Mouse (Mus musculus) T-helper 2 cell (primary cell): ENCODE results near the gene Snx19.

Source experiments
- in situ Hi-C: fragments of 300-600 bp; cut with MboI, MseI; formaldehyde crosslinking; loops from one replicate; pipeline ENCODE4 v1.15.1; 2025; ENCODE audit warnings: high pct_unique_total_duplicates

Snx19 gene

DNA sequence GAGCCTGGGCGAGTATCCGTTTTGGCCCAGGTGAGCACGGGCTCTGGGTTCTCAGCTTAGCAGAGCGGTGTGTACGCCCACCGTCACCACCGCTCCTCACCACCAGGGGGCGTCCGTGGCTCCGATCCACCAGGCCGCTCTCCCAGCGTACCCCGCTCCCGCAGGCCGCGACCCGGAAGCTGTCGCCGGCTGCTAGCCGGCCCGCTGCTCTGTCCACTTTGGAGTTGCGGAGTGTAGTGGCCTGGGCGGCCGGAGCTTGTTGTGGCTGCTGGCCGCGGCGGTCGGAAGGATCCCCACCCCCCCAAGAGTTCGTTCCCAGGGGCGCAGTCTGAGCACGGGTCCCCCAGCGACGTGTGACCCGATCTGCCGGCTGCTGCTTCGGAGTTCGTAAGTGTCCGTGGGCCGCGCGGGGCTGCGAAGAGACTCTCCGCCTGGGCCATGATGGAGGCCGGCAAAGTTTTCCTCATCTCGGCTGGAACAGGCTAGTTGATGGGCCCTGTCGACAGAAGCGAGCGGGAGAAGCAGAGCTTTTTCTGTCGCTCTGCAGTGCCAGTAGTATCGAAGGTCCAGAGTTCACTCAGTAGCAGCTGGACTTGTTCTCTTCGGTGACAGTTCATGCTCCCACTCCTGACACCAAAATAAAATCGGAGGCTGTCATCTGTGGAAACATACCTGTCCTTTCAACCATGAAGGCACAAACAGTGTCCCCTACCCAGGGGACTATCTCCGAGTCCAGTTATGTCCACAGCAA is at the start of gene Snx19:
Gene Snx19 (plus strand): TSS at position 227 of the 751 bp plus-strand sequence.
- in situ Hi-C loops = loop anchor here (25.0 kb wide), 1 partner anchor 985 kb away; no protein-coding TSS in a partner anchor

- in situ Hi-C loops = loop anchor here (25.0 kb wide), 1 partner anchor 738 kb away; no protein-coding TSS in a partner anchor
These were observed 26.1 kb upstream of the Snx19 start for GRCm38 (mm10) chr9:30400771-30401170.

DNA sequence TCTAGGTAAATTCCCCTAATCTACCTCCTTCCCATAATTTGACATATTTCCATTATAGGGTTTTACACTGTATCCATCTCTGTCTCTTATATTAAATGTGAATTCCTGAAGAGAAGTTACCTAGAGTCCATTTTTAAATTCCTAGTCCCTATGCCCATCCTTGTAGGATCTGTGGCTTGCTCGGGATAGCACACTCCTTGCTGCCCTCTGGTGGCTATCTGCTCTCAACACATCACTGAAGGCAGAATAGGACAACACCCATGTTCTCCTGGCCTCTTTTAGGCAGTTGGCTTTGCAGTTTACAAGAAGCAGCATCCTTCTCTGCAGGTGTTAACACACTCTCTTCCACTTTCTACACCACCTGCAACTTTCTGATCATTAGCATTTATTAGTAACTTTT is 4.0 kb upstream of the Snx19 start:
- in situ Hi-C loops = loop anchor here (25.0 kb wide), 1 partner anchor 761 kb away; no protein-coding TSS in a partner anchor

- in situ Hi-C loops = loop anchor here (25.0 kb wide), 1 partner anchor 987 kb away; no protein-coding TSS in a partner anchor
These were observed 1.7 kb upstream of the Snx19 start for GRCm38 (mm10) chr9:30425178-30425577.

DNA sequence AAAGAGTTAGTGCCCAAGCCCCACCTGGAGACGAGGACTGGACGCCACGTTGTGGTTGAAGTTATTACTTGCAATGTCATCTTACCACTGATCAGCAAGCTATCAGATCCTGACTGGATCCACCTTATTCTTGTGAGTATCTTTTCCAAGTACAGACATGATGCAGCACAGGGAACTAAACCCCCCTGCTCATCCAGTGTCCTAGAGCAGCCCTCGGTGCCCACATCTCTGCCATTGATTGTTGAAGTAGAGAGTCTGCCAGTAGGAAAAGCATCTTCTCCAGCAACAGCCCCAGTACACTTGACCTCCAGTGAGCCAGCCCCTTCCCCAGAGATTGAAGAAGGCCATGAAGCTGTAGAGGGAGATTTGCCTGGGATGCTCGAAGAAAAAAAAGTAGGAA is 1.3 kb downstream of the Snx19 start:
- in situ Hi-C loops = loop anchor here (25.0 kb wide), 1 partner anchor 984 kb away; no protein-coding TSS in a partner anchor

GRCm38 (mm10) chr9:30430447-30430846 is 3.5 kb downstream of the Snx19 start:
- in situ Hi-C loops = loop anchor here (25.0 kb wide), 1 partner anchor 982 kb away; no protein-coding TSS in a partner anchor

- in situ Hi-C loops = loop anchor here (25.0 kb wide), 1 partner anchor 980 kb away; no protein-coding TSS in a partner anchor
These were observed 5.0 kb downstream of the Snx19 start for GRCm38 (mm10) chr9:30431909-30432308.

GRCm38 (mm10) chr9:30433914-30434313 is 7.0 kb downstream of the Snx19 start:
- in situ Hi-C loops = loop anchor here (25.0 kb wide), 1 partner anchor 978 kb away; no protein-coding TSS in a partner anchor

DNA sequence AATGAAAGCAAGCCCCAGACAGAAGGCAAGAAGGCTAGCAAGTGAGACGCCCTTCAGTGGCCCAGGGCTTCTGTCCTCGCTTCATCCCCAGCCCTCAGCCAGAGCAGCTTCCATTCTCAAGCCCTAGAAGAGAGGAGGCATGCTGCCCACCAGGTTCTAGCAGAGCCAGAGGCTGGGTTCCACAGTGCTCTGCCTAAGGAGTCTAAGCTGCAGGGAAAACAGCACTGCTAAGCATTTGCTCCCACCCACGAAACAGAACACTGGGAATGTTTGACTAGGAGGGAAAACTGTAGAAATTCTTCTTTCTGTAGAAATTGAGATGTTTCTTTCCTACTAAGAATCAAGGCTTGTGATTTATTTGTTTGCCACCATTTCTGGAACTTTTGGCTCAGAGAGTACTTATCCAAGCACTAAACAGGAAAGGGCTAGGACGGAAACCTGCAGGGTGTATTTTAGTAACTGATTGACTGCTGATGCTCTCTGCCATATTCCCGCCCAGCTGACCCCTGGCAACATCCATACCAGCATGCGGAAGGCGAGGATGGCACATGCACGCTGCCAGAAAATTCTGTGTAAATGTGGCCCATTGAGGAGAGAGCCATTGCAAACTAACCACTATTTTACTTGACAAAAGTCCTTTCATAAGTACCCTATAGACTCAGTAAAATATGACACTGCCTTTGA is 9.1 kb downstream of the Snx19 start:
- in situ Hi-C loops = loop anchor here (25.0 kb wide), 1 partner anchor 976 kb away; no protein-coding TSS in a partner anchor

DNA sequence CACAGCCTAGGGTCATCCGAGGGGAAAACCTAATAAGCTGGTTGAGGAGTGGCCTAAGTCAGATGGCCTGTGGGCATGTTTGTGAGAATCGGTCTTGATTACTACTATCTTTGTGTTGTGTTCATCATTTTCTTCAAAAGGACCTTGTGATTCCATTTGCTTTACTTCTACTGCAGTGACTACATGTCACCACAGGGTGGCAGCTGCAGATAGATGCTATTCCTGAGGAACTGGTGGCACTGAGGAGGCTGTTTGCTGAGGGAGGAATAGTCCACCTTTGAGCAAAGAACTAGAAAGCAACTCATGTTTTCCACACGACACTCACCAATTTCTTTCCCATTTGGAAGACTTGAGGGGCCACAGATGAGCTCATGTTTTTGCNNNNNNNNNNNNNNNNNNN is 11.6 kb downstream of the Snx19 start:
- in situ Hi-C loops = loop anchor here (25.0 kb wide), 1 partner anchor 974 kb away; no protein-coding TSS in a partner anchor

DNA sequence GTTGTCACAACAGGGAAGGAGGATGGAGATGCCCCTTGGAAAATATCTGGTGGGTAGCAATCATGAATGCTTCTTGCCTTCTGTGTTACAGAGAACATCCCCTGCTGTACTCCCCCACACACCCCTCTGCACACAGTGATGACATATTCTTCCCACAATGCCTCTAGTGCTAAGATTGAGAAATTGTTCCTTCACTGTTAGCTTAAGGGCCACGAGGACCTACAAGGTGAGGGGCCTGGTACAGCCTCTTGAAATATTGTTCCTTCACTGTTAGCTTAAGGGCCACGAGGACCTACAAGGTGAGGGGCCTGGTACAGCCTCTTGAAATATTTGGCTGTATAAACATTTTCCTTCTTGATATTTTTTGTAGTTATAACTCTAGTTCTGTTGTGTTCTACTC is 14.9 kb downstream of the Snx19 start:
- in situ Hi-C loops = loop anchor here (25.0 kb wide), 1 partner anchor 971 kb away; no protein-coding TSS in a partner anchor

- in situ Hi-C loops = loop anchor here (25.0 kb wide), 1 partner anchor 967 kb away; no protein-coding TSS in a partner anchor
These were observed 18.6 kb downstream of the Snx19 start for GRCm38 (mm10) chr9:30445232-30446085.

GRCm38 (mm10) chr9:30446126-30446525 is 19.2 kb downstream of the Snx19 start:
- in situ Hi-C loops = loop anchor here (25.0 kb wide), 1 partner anchor 966 kb away; no protein-coding TSS in a partner anchor

GRCm38 (mm10) chr9:30448459-30448858 is 21.6 kb downstream of the Snx19 start:
- in situ Hi-C loops = loop anchor here (25.0 kb wide), 1 partner anchor 964 kb away; no protein-coding TSS in a partner anchor

GRCm38 (mm10) chr9:30449862-30450261 is 23.0 kb downstream of the Snx19 start:
- in situ Hi-C loops = loop anchor here (25.0 kb wide), 1 partner anchor 962 kb away; no protein-coding TSS in a partner anchor

DNA sequence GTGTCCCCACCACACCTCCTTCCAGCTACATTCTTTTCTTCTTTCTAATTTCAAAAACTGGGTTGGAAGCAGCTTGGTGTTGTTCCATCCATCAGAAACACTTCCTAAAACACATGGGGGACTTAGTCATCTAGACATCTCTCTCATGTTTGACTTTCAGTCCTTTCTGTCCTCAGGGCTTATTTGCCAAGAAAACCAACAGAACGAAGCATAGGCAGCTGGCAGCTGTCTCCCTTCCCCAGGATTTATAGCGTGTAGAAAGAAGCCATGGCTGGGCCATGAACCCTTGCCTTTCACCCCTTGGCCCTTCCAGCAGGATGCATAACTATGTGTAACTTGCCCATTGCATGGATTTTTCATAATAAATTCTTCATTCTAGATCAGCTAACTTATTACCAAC is 23.9 kb downstream of the Snx19 start:
- in situ Hi-C loops = no loop called here

DNA sequence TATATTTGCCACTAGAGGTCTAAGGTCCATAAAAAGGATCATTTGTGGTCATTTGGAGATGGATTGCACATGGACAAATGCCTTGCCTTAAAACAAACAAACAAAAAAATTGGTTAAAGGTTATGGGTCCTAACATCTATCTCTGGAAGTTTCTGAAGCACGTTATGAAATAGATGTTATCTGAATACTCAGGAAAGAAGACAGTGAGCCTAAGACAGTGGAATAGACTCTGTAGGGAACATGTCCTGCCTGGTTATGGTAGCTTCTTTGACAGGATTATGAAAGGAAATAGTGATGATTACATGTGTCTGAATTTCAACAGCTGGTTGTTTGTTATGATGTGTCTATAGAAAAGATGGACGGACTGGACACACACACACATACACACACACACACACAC is 27.6 kb downstream of the Snx19 start:
- in situ Hi-C loops = no loop called here

DNA sequence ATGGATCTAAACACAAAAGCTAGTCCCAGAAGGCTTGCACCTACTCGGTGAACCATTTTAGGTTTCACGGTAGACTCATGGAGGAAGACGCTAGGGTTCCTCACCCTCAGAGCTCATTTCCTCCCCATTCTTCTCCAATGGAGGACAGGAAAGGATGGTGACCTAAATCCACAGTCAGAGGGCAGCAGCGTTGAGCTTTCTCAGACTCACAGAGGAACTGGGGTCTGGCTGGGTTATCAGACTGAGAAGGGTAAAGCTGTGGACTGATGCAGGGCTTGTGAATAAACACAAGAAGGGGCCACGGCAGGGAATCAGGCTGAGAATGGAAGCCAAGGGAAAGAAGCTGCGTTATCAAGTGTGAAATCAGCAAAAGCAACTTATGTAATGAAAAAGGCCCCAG is 29.3 kb downstream of the Snx19 start:
- in situ Hi-C loops = no loop called here

GRCm38 (mm10) chr9:30460501-30460900 is 33.6 kb downstream of the Snx19 start:
- in situ Hi-C loops = no loop called here

DNA sequence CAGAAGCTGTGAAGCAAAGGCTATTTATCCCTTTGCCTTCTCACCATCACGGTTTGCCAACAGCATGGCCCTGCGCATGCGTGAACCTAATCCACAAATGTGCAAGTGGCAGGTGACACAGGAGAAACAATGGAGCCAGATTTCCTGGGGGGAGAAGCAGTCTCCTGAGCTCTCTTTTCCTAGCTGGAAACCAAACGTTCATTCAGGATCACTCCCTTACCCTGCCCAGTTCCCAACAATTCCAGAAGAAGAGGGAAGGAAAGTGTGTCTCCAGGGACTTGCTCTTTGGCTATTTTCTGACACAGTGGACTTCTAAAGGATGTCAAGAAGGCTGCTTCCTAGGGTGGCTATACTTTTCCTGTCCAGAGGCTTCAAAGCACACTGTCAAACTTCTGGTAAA is 37.8 kb downstream of the Snx19 start:
- in situ Hi-C loops = no loop called here

DNA sequence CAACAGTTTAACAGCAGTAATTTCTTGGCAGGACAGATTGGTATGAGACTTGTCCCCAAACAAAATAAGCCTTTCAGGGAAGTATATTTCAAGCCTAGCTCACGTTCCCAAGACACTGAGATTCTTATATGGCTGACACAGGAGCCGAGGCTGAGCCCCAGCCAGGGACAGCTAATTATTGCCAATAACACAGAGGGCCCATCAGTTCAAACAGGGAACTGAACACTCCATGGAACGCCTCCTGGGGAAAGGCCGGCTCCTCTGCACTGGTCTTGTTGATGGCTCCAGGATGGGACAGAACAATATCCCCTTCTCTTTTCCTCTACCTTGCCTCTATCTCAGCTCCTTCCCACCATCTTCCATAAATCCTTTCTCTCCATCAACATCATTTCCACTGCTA is 53.1 kb downstream of the Snx19 start:
- in situ Hi-C loops = loop anchor here (5.0 kb wide), 1 partner anchor 462 kb away; the partner anchor contains the start of gene Adamts8
